Mouse (Mus musculus): ENCODE results near the gene Gm20521. TPM values are rescaled to one million over a fixed set of nuclear protein-coding genes. Genes with fewer than 3 reads are reported as not detected.

The Gm20521 gene
- 2.4 TPM in 1 of 2 replicates, not detected in the other for total RNA-seq (2017)

DNA sequence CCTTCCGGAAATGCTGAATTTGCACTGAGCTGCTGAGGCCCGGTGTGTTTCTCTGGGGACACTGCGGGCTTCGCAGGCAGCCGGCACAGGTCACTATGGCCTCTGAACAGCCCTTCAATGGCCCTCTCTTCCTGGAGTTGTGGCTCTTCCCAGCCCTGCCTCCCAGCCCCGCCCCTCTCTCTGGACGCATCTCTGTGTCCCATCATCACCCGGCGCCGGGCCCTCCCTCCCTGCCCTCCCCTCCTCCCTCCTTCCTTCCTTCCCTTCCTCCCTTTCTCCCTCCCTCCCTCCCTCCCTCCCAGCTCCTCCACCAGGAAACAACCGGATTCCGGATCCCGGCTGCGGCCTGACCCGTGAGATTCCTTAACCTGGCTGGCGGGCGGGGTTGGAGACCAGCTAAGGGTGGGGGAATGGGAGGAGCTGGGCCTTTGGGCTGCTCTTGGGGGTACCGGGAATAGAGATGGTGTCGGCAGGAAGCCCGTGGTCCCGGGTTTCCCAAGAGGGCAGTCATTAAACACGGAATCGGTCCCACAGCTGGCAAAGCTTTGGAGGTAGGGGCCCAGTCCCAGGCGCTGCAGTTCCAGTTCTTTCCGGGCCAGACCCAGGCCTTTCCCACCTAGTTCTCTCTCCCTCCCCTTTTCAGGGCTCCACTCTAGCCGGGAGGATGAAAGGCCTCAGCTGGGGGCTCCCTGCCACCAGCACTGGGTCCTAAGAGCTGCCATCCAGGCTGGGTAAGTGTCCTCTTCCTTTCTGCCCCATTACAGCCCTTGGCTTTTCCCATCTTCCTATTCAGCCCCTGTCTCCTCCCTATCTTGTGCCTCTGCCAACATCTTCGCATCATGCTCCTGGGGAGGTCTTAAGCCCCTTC, at the start of gene Gm20521, which contains the start of gene Bcl2l2:
Gene Gm20521, plus strand, starts transcription at position 288 of the 868 bp plus-strand sequence.
Gene Bcl2l2, plus strand, starts transcription at position 224 of the 868 bp plus-strand sequence.
- peak; percentile 97 for ATAC-seq (replicated peaks; ENCODE audit: low read depth, poor library complexity, severe bottlenecking)

DNA sequence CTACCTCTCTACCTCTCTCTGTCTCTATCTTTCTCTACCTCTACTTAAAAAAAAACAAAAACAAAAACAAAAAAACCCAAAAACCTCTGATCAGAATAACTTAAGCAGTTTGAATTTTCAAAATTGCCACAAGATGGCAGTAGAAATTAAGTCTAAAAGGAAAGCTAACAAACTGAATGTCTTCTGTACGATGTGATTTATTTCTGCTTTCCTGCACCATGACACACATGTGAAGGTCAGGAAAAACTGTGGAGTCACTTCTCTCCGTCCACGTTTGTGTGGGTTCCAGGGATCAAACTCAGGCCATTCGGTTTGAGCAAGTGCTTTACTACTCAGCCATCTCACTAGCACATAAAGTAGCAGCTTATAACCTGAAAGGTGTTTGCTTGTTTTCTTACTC, 39.8 kb upstream of the Gm20521 start:
- ATAC-seq (replicated peaks; ENCODE audit: low read depth, poor library complexity, severe bottlenecking): no peak

DNA sequence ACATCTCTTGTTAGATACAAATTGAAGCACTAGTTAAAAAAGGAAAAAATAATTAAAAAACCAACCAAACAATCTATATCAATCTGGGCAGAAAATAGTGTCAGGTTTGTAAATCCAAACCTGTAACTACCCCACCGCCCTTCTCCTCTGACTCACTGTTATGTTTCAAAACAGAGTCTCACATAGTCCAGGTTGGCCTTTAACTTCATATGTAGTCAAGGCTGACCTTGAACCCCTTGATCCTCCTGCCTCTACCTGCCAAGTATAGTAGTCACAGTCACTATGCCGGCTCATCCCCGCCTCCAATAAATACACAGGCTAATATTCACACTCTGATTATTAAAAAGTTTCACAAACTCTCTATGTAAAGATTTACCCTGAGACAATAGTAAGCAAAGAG, 27.5 kb upstream of the Gm20521 start:
- no peak for ATAC-seq (replicated peaks; ENCODE audit: low read depth, poor library complexity, severe bottlenecking)

DNA sequence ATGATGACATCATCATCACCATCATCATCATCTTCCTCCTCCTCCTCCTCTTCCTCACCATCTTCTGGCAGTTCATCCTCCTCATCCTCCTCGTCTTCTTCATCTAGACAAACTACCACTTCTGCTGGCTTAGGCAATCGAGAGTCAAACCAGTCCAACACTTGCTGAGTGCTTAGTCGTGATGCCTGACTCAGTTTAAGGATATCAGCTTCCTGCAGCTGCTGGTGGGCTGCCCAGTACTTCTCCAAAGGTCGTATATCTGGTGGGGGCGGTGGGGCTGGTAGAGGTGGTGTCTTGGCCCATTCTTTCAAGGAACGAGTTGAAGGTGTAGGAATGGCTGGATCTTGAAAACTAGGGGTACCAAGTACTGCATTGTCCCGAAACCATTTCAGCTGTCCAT, 26.5 kb upstream of the Gm20521 start:
- ATAC-seq (replicated peaks; ENCODE audit: low read depth, poor library complexity, severe bottlenecking): no peak

DNA sequence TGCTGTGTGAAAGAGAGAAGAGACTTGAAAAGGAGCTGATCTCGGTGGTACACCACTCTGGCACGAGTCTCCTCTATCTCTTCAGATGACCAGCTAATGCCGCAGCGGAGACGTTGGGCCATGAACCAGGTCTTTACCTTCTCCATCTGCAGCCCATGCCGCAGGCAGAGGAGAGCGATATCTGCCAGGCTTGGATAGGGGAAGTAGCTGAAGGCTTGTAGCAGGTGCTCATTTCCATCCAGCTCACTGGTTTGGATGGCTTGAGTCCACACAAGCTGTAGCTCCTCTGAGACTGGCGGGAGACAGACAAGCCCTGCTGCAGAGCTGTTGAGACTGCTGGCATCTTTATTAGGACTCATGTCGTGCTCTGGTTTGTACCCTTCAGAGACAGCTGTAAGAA, 25.4 kb upstream of the Gm20521 start:
- ATAC-seq (replicated peaks; ENCODE audit: low read depth, poor library complexity, severe bottlenecking): no peak

DNA sequence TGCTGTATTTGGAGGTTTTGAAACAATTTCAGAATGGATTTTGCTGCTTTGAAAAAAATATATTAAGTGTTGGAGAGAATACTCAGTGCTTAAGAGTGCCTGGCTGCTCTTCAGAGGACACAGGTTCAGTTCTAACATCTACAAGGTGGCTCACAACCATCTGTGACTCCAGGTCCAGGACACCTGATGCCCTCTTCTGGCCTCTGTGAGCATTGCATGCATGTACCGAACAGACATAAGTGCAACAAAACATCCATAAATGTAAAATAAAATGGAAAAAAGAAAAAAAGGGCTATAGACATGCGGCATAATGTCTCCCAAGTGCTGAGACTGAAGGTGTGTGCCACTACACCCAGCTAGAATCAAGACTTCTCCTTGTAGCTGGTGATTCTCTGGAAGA, 22.7 kb upstream of the Gm20521 start:
- ATAC-seq (replicated peaks; ENCODE audit: low read depth, poor library complexity, severe bottlenecking): no peak

DNA sequence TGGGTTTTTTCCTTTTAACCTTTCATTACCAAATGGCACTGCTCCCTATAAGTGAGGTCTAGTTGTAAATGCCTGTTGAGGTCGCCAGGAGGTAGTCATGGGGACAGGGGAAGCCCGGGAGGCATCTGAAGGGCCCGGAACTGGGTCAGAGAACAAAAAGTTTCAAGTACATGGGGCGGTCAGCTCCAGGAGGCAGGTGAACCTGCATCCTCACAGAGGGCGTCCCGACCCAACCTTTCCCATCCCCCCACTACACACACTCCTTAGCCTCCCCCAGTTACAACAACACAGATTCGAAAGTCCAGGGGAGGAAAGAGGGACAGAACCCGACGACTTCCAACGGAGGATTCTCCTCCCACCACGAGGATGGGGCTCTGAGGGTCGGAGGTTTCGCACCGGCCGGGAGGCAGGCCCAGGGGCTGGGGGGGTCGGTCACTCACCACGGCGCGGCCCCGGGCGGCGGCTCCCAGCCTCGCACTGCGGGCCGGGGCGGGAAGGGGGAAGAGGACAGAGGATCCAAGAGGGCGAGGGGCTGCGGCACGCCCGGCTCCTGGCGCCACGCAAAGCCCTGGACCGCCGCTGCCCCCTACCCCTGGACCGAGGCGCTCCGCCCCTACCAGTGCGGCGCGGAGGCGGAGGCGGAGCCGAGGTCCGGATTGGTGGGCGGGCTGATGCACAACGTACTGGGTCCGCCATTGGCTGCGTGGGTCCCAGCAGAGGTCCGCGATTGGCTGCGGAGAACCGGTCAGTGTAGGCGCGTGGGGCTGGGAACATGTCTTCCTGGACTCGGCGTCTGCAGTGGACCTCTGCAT, 19.5 kb upstream of the Gm20521 start:
- peak; percentile 96 for ATAC-seq (replicated peaks; ENCODE audit: low read depth, poor library complexity, severe bottlenecking)

DNA sequence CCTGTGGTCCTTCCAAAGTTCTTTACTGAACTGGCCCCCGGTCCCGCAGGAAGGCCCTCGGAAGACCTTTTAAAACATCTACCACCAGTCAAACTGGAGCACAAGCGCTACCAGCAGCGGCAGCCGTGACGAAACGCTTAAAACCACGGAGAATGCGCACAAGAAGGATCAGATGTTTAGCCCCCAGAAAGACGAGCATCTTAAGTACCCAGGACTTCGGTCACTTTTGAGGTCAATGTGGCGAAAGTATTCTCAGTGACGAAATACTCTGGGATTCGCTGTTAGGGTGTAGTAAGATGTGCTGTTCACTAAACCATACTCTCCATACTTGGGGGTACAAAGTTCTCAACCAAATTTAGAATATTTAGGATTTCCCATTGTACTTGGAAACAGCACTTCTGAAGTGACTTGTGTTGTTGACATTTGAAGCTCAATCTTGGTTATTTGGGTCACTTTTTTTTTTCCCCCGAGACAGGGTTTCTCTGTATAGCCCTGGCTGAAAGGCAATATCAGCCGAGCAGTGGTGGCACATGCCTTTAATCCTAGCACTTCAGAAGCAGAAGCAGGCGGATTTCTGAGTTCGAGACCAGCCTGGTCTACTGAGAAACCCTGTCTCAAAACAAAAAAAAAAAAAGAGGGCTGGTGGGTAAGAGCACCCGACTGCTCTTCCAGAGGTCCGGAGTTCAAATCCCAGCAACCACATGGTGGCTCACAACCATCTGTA, 18.8 kb upstream of the Gm20521 start:
- ATAC-seq (replicated peaks; ENCODE audit: low read depth, poor library complexity, severe bottlenecking): peak; percentile 46

DNA sequence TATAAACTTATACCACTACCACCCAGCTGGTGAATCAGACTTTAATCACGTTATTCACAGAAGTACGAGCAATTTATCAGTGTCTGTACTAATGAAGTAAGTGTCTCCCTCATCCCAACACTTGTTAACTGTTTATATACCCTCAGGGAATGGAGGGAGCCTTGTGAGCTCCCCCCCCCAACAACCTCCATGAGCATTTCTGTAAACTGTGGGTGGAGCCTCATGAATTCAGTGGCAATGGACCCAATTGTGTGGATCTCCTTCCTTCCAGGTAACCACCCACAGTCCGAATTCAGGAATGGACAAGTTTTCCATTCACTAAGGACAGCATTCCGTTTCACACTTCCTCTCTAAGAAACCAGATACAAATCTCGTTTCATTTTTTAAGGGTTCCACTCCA, 17.6 kb upstream of the Gm20521 start:
- ATAC-seq (replicated peaks; ENCODE audit: low read depth, poor library complexity, severe bottlenecking): no peak

DNA sequence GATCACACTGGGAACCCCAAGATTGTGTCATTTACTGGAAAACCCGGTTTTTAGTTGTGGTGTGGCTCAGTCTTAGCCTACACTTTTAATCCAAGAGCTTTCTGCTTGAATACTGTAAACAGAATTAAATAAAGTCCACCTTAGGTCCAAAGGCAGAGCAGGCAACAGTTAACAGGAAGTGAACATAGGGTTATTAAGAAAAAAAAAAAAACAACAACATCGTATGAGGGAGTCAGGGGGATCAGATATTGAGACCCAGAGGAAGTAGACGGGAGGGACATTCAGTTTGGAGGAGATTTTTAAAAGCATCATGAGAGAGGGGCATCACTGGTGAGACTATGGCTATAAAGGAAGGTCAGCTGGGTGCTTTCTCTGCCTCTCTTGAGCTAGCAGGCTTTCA, 17.0 kb upstream of the Gm20521 start:
- ATAC-seq (replicated peaks; ENCODE audit: low read depth, poor library complexity, severe bottlenecking): no peak

DNA sequence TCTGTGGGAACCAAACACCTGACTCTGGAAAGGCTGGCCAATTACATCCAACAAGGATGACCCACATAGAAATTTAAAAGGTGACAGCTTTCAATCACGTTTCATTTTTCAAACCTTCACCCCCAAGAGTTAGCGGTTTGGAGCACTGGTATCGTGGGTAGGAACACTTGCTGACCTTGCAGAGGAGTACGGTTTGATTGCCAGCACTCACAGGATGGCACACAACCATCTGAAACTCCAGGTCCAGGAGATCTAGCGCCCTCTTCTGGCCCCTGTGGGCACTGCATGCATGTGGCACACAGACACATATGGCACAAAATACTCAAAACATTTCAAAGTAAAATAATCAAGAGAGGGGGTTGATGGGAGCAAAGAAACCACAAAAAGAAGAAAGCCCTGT, 16.3 kb upstream of the Gm20521 start:
- no peak for ATAC-seq (replicated peaks; ENCODE audit: low read depth, poor library complexity, severe bottlenecking)

DNA sequence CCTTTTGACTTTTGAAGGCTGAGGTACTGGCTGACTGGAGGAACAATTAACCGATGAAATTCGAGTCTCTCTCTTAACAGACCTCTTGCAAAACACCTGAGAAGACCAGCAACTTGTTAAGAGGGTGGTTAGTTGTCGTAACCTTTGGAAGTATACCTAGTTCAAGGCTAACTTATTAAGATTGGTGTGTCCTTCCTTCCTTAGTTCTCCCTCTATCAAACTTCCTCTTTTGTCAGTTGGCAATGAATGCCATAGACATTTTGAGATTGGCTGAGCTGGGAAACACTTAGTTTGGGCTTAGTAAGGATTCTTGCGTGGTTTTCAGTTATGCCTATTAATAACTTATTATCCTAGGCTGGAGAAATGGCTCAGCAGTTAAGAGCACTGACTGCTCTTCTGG, 15.2 kb upstream of the Gm20521 start:
- no peak for ATAC-seq (replicated peaks; ENCODE audit: low read depth, poor library complexity, severe bottlenecking)

DNA sequence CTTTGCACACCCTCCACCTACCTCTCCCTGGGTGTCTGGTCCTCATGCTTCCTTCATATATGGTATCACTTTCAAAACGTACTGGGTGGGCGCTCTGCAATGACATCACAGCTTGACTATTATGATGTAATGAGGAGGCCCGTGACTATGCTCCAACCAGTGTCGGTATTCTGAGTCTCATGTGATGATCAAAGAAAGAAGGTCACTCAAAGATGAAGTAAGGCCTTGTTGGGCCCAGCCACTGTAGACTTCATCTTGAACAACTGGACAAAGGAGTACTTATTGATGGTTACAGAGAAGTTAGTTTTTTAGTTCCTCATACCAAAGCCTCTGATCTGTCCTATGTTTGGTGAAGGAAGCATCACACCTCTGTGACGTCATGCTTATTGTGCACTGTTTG, 12.4 kb upstream of the Gm20521 start, which contains the start of gene Homez:
Gene Homez, minus strand, starts transcription at position 101 of the 400 bp plus-strand sequence.
- ATAC-seq (replicated peaks; ENCODE audit: low read depth, poor library complexity, severe bottlenecking): no peak

DNA sequence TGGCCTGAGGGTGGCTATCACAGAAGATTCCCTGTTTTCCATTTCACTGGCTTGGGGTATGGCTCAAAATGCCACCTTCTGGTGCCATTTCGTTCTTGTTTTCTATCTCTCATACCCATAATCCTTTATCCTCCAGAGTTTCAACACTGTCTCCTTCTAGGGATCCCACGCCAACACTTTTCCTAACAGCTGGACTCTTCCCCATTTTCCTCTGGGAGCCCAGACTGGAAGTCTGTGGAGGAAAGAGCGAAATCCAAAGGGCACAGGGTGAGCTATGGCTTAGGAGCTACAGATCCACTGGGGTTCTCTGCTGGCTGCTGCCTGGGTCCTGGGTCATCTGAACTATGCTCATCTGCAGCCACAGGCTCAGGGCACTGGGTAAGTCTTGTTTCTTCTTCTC, 9.1 kb upstream of the Gm20521 start:
- ATAC-seq (replicated peaks; ENCODE audit: low read depth, poor library complexity, severe bottlenecking): no peak

DNA sequence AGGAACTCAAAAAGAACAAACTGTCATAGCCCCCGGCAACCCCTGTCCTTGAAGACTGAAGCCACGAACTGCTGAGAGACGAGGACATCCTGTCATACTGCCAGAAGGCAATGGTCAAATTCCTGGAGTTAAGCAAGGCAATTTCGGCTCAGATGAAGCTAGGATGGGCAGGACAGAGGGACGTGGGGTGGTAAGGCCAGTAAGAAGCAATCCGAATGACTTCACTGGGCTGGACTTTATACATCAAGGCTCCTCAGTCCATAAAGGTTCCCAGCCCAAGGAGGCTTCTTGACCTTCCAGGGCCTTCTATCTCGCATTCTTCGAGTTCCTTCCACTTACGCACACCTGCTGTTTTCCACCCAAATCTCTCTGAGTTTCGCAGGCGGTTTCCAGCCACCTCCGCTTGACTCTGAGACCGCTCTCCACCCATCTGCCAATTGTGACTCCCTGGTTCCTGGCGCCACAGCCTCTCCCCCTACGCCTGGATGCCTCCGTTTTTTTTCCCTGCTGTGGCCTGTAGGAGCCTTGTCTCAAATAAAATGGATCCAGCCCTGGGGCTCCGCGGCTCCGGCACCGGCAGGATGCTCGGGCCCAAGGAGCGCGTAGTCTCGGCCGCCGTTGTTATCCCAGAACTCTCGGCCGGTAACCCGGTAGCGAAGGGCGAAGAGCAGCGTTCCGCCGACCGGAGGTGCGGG, 7.2 kb upstream of the Gm20521 start:
- ATAC-seq (replicated peaks; ENCODE audit: low read depth, poor library complexity, severe bottlenecking): 0 out of 2 replicates have a peak, but pooled peaks have one; percentile 16

DNA sequence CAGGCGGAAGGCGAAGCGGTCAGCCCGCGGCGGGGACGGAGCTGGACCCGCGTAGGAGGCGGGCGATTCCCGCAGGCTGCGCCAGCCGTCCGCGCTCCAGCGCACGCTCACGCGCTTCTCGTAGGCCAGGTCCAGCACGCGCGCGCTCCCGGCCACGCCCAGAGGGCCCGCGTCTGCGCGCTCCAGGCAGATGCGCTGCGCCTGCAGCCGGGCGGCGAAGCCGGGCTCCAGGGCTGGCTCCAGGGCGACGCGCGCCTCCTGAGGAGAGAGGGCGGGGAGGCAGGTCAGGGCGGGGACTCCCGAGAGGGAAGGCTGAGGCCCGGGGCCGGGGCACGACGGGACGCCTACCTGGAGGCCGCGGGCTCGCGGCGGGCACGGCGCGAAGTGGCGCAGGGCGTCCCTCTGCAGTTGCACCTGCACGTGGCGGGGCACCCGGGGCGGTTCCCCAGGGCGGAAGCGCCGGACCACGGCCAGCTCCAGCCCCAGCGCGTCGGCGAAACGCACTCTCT, 6.6 kb upstream of the Gm20521 start:
- ATAC-seq (replicated peaks; ENCODE audit: low read depth, poor library complexity, severe bottlenecking): peak; percentile 75

DNA sequence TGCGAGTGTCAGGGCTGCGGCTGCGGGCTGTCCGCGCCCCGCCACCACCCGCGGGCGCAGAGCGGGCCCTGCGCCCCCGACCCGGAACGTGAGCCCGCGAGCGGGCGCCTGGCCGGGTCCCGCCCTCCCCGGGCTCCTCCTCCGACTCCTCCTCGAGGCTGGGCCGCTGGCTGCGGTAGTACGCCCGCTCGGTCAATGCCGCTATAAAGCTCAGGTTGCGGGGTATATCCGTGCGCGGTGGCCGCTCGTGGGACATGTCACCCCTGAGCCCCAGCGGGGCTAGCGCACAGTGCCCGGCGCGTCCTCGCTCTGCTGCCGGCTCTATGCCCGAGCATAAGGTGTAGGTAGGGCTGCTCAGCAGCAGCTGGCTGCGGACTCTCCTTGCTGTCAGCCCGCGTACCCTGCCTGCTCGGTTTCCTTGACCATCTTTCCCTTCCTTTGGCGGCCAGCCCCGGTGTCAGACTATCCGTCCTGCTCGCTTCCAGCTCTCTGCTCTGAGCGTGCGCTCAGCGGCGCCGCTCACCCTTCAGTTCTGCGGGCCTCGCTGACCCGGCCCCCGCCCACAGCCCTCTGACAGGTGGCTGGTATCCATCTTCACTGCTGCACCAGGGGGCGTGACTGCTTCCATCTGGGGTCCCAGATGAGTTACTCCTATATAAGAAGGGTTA, 6.1 kb upstream of the Gm20521 start, which contains the start of gene Ppp1r3e:
Gene Ppp1r3e, minus strand, starts transcription at position 503 of the 668 bp plus-strand sequence.
- peak; percentile 75 for ATAC-seq (replicated peaks; ENCODE audit: low read depth, poor library complexity, severe bottlenecking)

DNA sequence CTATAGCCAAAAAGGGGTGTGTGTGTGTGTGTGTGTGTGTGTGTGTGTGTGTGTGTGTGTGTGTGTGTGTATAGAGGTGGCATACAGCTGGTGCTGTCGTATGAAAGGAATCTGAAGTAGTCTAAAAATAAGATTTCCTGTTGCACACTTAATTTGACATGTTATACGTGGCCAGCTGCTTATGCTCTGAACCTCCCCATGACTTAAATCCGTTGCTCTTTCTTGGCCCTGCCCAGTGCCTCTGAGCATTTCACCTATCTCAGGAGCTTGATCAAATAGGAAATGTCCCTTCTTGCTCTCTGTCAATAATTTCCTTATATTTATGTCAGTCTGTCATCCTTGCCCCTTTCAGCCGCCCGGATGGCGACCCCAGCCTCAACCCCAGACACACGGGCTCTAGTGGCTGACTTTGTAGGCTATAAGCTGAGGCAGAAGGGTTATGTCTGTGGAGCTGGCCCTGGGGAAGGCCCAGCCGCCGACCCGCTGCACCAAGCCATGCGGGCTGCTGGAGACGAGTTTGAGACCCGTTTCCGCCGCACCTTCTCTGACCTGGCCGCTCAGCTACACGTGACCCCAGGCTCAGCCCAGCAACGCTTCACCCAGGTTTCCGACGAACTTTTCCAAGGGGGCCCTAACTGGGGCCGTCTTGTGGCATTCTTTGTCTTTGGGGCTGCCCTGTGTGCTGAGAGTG, 926 bp downstream of the Gm20521 start:
- ATAC-seq (replicated peaks; ENCODE audit: low read depth, poor library complexity, severe bottlenecking): no peak

All from common myeloid progenitor, adult 5-6 weeks (primary cell).